Mouse (Mus musculus) C2C12 (cell line): Measurements from ENCODE around the gene Dnajb1.

Source experiments
- CTCF ChIP-seq: IDR thresholded peaks from one replicate; pipeline ENCODE4 v1.5.1; 2011; ENCODE audit not compliant: control insufficient read depth, insufficient read depth, insufficient read length
- MYOD1 ChIP-seq: IDR thresholded peaks from one replicate; pipeline ENCODE4 v1.6.1; 2011; ENCODE audit warnings: low read depth; ENCODE audit not compliant: control insufficient read depth, insufficient read length
- USF1 ChIP-seq: IDR thresholded peaks from one replicate; pipeline ENCODE4 v1.6.1; 2011; ENCODE audit warnings: low read depth, mild to moderate bottlenecking, control low read depth, moderate library complexity

GRCm38 (mm10) chr8:83593325-83594166, 14.4 kb upstream of the Dnajb1 start:
- TF ChIP-seq CTCF (no peak), MYOD1 (no peak), USF1 (no peak)
